Mouse (Mus musculus) thymus, postnatal 25 days (tissue): Measurements from ENCODE around the gene Per2.

Experiments used
- DNase-seq: peaks from one replicate; pipeline ENCODE4 v3.0.0; 2022

Per2 gene

GRCm38 (mm10) chr1:91380453-91381090 lies 78.6 kb downstream of the Per2 start:
- DNase-seq: peak; percentile 66

DNA sequence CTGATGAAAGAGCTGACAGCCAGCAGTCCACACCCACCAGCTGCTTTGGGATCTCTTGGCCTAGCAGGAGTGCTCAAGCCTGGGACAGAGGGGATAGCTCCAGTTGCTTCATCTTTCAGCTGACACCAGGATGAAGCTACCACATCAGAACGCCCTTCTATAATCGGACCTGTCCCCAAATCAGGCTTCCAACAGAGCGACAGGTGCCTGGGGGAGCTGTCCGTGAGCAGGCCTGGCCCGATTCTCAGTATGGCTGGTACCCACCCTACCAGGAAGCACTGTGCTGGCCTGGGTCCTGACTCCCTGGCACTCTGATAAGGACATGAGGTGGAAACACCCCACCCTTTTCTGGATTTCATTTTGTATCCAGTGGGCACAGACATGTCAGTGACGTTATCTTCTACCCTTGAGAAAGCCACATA lies 85.7 kb downstream of the Per2 start:
- no peak for DNase-seq

GRCm38 (mm10) chr1:91370055-91370454 lies 89.1 kb downstream of the Per2 start:
- no peak for DNase-seq

DNA sequence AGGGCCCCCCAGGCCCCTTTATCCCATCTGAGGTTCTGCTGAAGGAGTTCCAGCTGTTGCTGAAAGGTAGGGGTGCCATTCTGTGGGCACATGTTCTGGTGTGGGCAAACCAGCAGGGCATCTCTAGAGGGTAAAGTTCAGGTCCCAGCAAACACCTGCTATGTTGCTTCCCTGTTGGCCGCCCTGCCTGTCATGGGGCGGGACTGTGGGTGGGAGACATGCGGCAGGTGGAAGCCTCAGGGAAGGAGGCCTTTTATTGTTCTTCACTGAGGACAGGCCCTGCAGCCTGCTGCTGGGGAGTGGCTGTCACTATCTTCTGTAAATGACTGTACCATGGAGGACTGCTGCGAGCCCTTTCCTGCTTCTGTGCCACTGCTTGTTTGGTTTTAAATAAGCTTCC lies 89.7 kb downstream of the Per2 start:
- DNase-seq: no peak

DNA sequence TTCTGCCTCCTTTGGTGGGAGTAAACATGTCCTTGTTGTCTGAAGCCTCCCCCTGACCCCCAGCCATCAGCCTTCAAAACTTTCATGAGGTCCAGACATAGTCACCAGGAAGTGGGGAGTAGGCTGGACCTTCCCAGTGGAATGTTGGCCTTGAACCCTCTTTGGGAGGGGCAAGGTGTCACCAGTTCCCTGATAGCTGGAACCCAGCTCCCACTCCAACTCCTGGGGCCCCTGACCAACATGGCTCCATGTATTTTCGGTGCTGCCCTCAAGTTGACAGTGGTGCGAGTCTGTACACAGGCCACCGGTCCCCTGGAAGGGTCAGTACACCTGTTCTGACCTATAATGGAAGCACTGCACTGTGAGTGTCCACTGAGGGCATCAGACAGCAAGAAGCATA lies 91.8 kb downstream of the Per2 start:
- no peak for DNase-seq

GRCm38 (mm10) chr1:91366215-91367108 lies 92.7 kb downstream of the Per2 start, which contains the start of gene Erfe:
TSS of gene Erfe (plus strand) at chr1:91366430.
- DNase-seq: peak; percentile 85
